Comparison of ENCODE assay signal across 24 mouse cellular contexts in the genomic region with DNA sequence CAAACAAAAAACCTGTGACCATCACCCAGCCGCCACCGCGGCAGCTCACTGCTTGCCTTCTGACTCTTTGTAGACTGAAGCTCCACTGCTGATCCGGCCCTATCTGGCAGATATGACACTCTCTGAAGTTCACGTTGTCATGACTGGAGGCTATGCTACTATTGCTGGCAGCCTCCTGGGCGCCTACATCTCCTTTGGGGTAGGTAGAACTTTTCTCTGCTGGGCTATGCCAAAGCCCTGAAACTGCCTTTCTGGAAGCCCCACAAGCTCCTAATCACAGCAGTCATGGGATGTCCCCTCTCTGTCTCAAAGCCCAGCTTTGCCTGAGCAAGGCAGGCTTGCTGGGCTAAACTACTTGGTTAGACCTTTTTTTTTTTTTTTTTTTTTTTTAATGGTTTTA. TPM values are rescaled to one million over a fixed set of nuclear protein-coding genes. Genes with fewer than 3 reads are reported as not detected.
A peak's percentile ranks its signal among the peaks of the same experiment; 100 is the strongest.
DNase-seq lines count a peak whose midpoint lies in the region; ATAC-seq and TF ChIP-seq lines count a peak whose summit lies in the region.
"Had no signal": no experiment of that assay in that cellular context is flagged by ENCODE, and none has a peak within 500 bp of the region (broad histone marks: within the 10 kb centered on the region; RNA-seq: fewer than 3 reads in every experiment).

No protein-coding gene starts in this region.

- H3K4me2 ChIP-seq in midbrain, embryonic 11.5 days: no peak overlapping the region
- H3K4me2 ChIP-seq in midbrain, embryonic 14.5 days (ENCODE audit: low read length): no peak overlapping the region
- no peak overlapping the region for H3K4me2 ChIP-seq in CH12.LX (ENCODE audit: insufficient read depth, low read depth, poor library complexity, severe bottlenecking)

- peak; percentile 81 for DNase-seq in heart, adult 11 months
- DNase-seq in heart, adult 8-10 months (ENCODE audit: low spot score): no peak
- peak; percentile 86 for DNase-seq in midbrain, embryonic 11.5 days (ENCODE audit: low spot score, missing footprints)
- DNase-seq in midbrain, embryonic 14.5 days: no peak
- DNase-seq in CH12.LX (ENCODE audit: extremely low read depth): no peak
- DNase-seq in ES-E14 (ENCODE audit: low read depth, low spot score): no peak
- no peak for DNase-seq in gastrocnemius, adult 8-10 months (ENCODE audit: low spot score in 2 of 2)
- DNase-seq in layer of hippocampus, adult 9-11 months: no peak
- DNase-seq: adrenal gland, adult 2 months; adrenal gland, adult 8-10 months; adrenal gland, postnatal 10 days; adrenal gland, postnatal 14 days; adrenal gland, postnatal 25 days; adrenal gland, postnatal 36 days; B cell, adult 2 months; cerebellum, adult 11 months; cerebellum, adult 11-12 months; cerebellum, adult 18-20 months; cerebellum, adult 2 months had no signal

- H3K9me3 ChIP-seq in midbrain, embryonic 11.5 days (ENCODE audit: control insufficient read depth, low read length): no peaks in the 10 kb centered on the region
- H3K9me3 ChIP-seq in midbrain, embryonic 14.5 days (ENCODE audit: control insufficient read depth, low read length): no peaks in the 10 kb centered on the region
- H3K9me3 ChIP-seq in CH12.LX (replicated peaks; ENCODE audit: low read length) (no peaks in the 10 kb centered on the region), ES-E14 (ENCODE audit: control insufficient read depth, insufficient read depth, low read depth, low read length) (no peaks in the 10 kb centered on the region)
- H3K9me3 ChIP-seq: G1E had no signal

- WGBS in midbrain, embryonic 11.5 days: 85% methylated on average over 6 of the region's 6 CpGs
- whole genome bisulfite sequencing in midbrain, embryonic 14.5 days: 85% methylated on average over 6 of the region's 6 CpGs

- no peak for TF ChIP-seq RAD21 in CH12.LX (IDR thresholded peaks at IDR 0.05; ENCODE audit: low read depth, low read length)

- no peak overlapping the region for H3K9ac ChIP-seq in midbrain, embryonic 11.5 days (ENCODE audit: low read length)
- no peak overlapping the region for H3K9ac ChIP-seq in midbrain, embryonic 14.5 days (replicated peaks; ENCODE audit: low read length)
- H3K9ac ChIP-seq in CH12.LX (ENCODE audit: insufficient read depth, low read depth) (no peak overlapping the region), ES-E14 (ENCODE audit: insufficient read depth, low read depth, low read length, poor library complexity, severe bottlenecking) (no peak overlapping the region)

- no peaks in the 10 kb centered on the region for H3K36me3 ChIP-seq in midbrain, embryonic 11.5 days (ENCODE audit: control insufficient read depth, insufficient read depth, low read length)
- no peaks in the 10 kb centered on the region for H3K36me3 ChIP-seq in midbrain, embryonic 14.5 days (ENCODE audit: control insufficient read depth, insufficient read depth, low read length)
- H3K36me3 ChIP-seq in CH12.LX (replicated peaks in 1 of 2; ENCODE audit: control insufficient read depth in 1 of 2, insufficient read depth in 1 of 2, low read length in 1 of 2) (no peaks in the 10 kb centered on the region), ES-E14 (ENCODE audit: control insufficient read depth, insufficient read depth, low read length, poor library complexity, severe bottlenecking) (peaks cover 6% of the 10 kb centered on the region; the same call in 1 of the 2 replicates)
- H3K36me3 ChIP-seq: G1E had no signal

- no peaks in the 10 kb centered on the region for H3K4me1 ChIP-seq in midbrain, embryonic 11.5 days (ENCODE audit: control insufficient read depth, insufficient read depth, low read length)
- H3K4me1 ChIP-seq in midbrain, embryonic 14.5 days (ENCODE audit: control insufficient read depth, insufficient read depth, low read length): no peaks in the 10 kb centered on the region
- peaks cover 0 to 24% of the 10 kb centered on the region in 2 experiments; a peak in 2 of 4 replicates for H3K4me1 ChIP-seq in CH12.LX (ENCODE audit: control insufficient read depth in 1 of 2, insufficient read depth in 2 of 2)
- H3K4me1 ChIP-seq in ES-E14 (ENCODE audit: control insufficient read depth in 2 of 2, insufficient read depth in 2 of 2, low read length in 2 of 2, poor library complexity in 1 of 2): peaks cover 5 to 8% of the 10 kb centered on the region in 2 experiments; a peak in 3 of 4 replicates

- no peak for TF ChIP-seq EP300 in CH12.LX (IDR thresholded peaks at IDR 0.05; ENCODE audit: low read length)

- in situ Hi-C loops in CH12.LX (cut with MboI; ENCODE audit: low pct_ligation_motif_present, low pct_unique_long_range_greater_than_20kb, low sequenced_read_pairs): loop anchor here (10.0 to 25.0 kb wide), 3 partner anchors 269 to 416 kb away; no protein-coding TSS in a partner anchor
- in situ Hi-C loops in ES-E14 (cut with MboI; ENCODE audit: low sequenced_read_pairs in 2 of 2, unreplicated experiment in 2 of 2): loop anchor here (10.0 to 25.0 kb wide), 2 partner anchors 184 to 269 kb away; partner anchors contain the start of gene Rps17 (in 1 of the 2)

- dilution Hi-C loops in CH12.LX (cut with MboI; ENCODE audit: extremely low pct_ligation_motif_present, extremely low pct_unique_long_range_greater_than_20kb, low sequenced_read_pairs): no loop called here

- H3K79me2 ChIP-seq in CH12.LX (replicated peaks; ENCODE audit: control insufficient read depth, extremely low read depth, insufficient read depth, poor library complexity, severe bottlenecking): no peaks in the 10 kb centered on the region

- H3K27ac ChIP-seq in midbrain, embryonic 11.5 days (ENCODE audit: low read depth, low read length): no peak overlapping the region
- no peak overlapping the region for H3K27ac ChIP-seq in midbrain, embryonic 14.5 days (replicated peaks; ENCODE audit: low read depth, low read length)
- H3K27ac ChIP-seq in CH12.LX (ENCODE audit: insufficient read depth, low read depth) (no peak overlapping the region), ES-E14 (ENCODE audit: insufficient read depth, low read depth, low read length, poor library complexity, severe bottlenecking) (no peak overlapping the region)

- TF ChIP-seq POLR2A in CH12.LX (IDR thresholded peaks at IDR 0.05; ENCODE audit: low read depth, low read length): no peak

- no peak for ATAC-seq in midbrain, embryonic 11.5 days (ENCODE audit: low FRiP score)
- no peak for ATAC-seq in midbrain, embryonic 14.5 days (ENCODE audit: low FRiP score, low TSS enrichment)
- ATAC-seq: activated CD4-positive, CD25-positive, alpha-beta regulatory T cell, adult 4 months; CD4-positive, CD25-positive, alpha-beta regulatory T cell, adult 4 months; Patski had no signal

- TF ChIP-seq CTCF in CH12.LX (conservative IDR thresholded peaks at IDR 0.05 in 1 of 2, IDR thresholded peaks at IDR 0.05 in 1 of 2; ENCODE audit: low read depth in 2 of 2, low read length in 2 of 2): no peak

- no peak overlapping the region for H3K4me3 ChIP-seq in midbrain, embryonic 11.5 days (ENCODE audit: low read depth, low read length)
- H3K4me3 ChIP-seq in midbrain, embryonic 14.5 days (replicated peaks; ENCODE audit: low read depth, low read length): no peak overlapping the region
- no peak overlapping the region for H3K4me3 ChIP-seq in CH12.LX (replicated peaks in 1 of 3; ENCODE audit: low read depth in 2 of 3, low read length in 2 of 3, poor library complexity in 1 of 3)
- 0 out of 4 replicates have a peak overlapping the region, but pooled peaks of 1 of the 2 experiments have one; percentile 63 for H3K4me3 ChIP-seq in ES-E14 (ENCODE audit: insufficient read depth in 1 of 2, low read depth in 1 of 2, low read length in 2 of 2, poor library complexity in 1 of 2, severe bottlenecking in 1 of 2)

- H3K27me3 ChIP-seq in midbrain, embryonic 11.5 days (ENCODE audit: control insufficient read depth, insufficient read depth, low read length): no peaks in the 10 kb centered on the region
- no peaks in the 10 kb centered on the region for H3K27me3 ChIP-seq in midbrain, embryonic 14.5 days (ENCODE audit: control insufficient read depth, insufficient read depth, low read length)
- H3K27me3 ChIP-seq in CH12.LX (replicated peaks): no peaks in the 10 kb centered on the region
- H3K27me3 ChIP-seq: Patski had no signal

TF ChIP-seq in CH12.LX, 34 proteins besides CTCF, POLR2A, EP300 and RAD21:
- no peak for TF ChIP-seq SMC3 (IDR thresholded peaks at IDR 0.05; ENCODE audit: low read depth, low read length)
- TF ChIP-seq NELFE (IDR thresholded peaks at IDR 0.05; ENCODE audit: low read depth, low read length): no peak
- TF ChIP-seq TBP (conservative IDR thresholded peaks at IDR 0.05; ENCODE audit: low read depth, low read length): no peak
- no peak for TF ChIP-seq ELF1 (IDR thresholded peaks at IDR 0.05; ENCODE audit: low read depth, low read length)
- TF ChIP-seq ZNF384 (IDR thresholded peaks at IDR 0.05; ENCODE audit: low read depth, low read length): peak; percentile 32; the same call in 1 of the 2 replicates
- no peak for TF ChIP-seq NRF1 (IDR thresholded peaks at IDR 0.05; ENCODE audit: low read depth, low read length)
- no peak for TF ChIP-seq MXI1 (IDR thresholded peaks at IDR 0.05; ENCODE audit: low read depth, low read length)

TF ChIP-seq in ES-E14, 5 proteins besides CTCF, POLR2A, EP300 and RAD21:
- TF ChIP-seq MAFK (IDR thresholded peaks at IDR 0.05; ENCODE audit: insufficient read depth, low read depth, low read length) (no peak), ZNF384 (IDR thresholded peaks at IDR 0.05; ENCODE audit: low read depth, low read length) (peak; percentile 70; the same call in 1 of the 2 replicates)

RNA-seq across cellular contexts. Expression of gene Slc28a1, which starts 38.7 kb away (rescaled TPM):
- under 1 TPM in 3 of 4 experiments, not detected in 1; 0.09 to 0.31 (median 0.16) TPM for total RNA-seq in heart, adult 8-10 months (2022)
- polyA plus RNA-seq in midbrain, embryonic 11.5 days (2014; fragmentation: Nextera tagmentation; extraction: Ambion mirVana): 0.06 and 0.07 TPM in 2 replicates
- polyA plus RNA-seq in midbrain, embryonic 14.5 days (2014; fragmentation: Nextera tagmentation; extraction: Ambion mirVana): not detected in 2 replicates
- total RNA-seq in CH12.LX (2012; rRNA removed): 0.04 TPM in 1 of 2 replicates, not detected in the other
- not detected in 2 replicates for total RNA-seq in CH12.LX (2014; rRNA removed)
- polyA plus RNA-seq in CH12.LX (2012; ENCODE audit: insufficient read length, low read depth): 0.13 and 0.22 TPM in 2 replicates
- 44.8 and 69.2 TPM in 2 replicates for total RNA-seq in ES-E14 (2012; rRNA removed)
- under 1 TPM; 0.07 to 0.25 (median 0.14) TPM for total RNA-seq in gastrocnemius, adult 8-10 months (2022)
- total RNA-seq: adrenal gland, adult 8-10 months; G1E; MEL had no signal
- polyA plus RNA-seq: activated CD4-positive, CD25-positive, alpha-beta regulatory T cell, adult 4 months; adrenal gland, adult 2 months; CD4-positive, CD25-positive, alpha-beta regulatory T cell, adult 4 months; G1E; Patski had no signal

Comparison
In these comparisons a context has a peak if more than half of its experiments do, and no peak if none do; other contexts are left out.
1. DNase-seq: peak in heart, adult 11 months (single experiment) and midbrain, embryonic 11.5 days (single experiment); none in heart, adult 8-10 months (single experiment), midbrain, embryonic 14.5 days (single experiment), CH12.LX (single experiment), ES-E14 (single experiment), gastrocnemius, adult 8-10 months (0 of 2) and layer of hippocampus, adult 9-11 months (single experiment).
2. RNA of gene Slc28a1, which starts 38.7 kb away (total RNA-seq): 44.8 to 69.2 TPM in ES-E14; 0.09 to 0.31 TPM in heart, adult 8-10 months, 0.07 to 0.25 TPM in gastrocnemius, adult 8-10 months and 0.04 TPM in CH12.LX; every median in the first group is over 10 times any median in the second.